Mouse (Mus musculus) E14TG2a.4 (cell line): Measurements from ENCODE around the gene Hps4.

Experiments used
- CTCF ChIP-seq: conservative IDR thresholded peaks from 2 replicates; pipeline ENCODE4 v1.5.1; 2014; ENCODE audit warnings: low read length
- NANOG ChIP-seq: IDR thresholded peaks from 2 replicates; pipeline ENCODE4 v1.6.1; 2014; ENCODE audit warnings: borderline replicate concordance, low read length, mixed read lengths
- POU5F1 ChIP-seq: IDR thresholded peaks from 2 replicates; pipeline ENCODE4 v1.6.1; 2014; ENCODE audit warnings: low read length, borderline replicate concordance

DNA sequence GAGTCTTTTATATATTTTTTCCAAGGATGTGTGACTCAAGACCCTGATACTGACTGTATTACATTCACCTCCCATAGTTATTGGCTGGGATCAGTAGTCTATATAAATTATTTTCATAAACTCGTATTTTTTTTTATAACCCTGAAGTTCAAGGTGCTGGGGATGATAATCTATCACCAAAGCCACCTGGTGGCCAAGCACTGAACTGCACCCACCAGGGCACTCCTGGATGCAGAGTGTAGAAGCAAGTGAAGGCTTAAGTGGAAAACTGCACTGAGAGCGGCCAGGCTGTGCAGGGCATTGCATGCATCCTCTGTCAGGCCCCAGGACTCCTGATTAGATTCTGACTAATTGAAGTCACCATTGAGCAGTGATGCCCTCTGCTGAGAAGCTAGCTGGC is 84.4 kb downstream of the Hps4 start:
- peak; percentile 94 for TF ChIP-seq CTCF
- TF ChIP-seq NANOG, result no peak
- no peak for TF ChIP-seq POU5F1
